Mouse (Mus musculus) forebrain, embryonic 12.5 days (tissue): ENCODE data around the gene Lpin3. TPM values are rescaled to one million over a fixed set of nuclear protein-coding genes. Genes with fewer than 3 reads are reported as not detected.

Experiments used
- ATAC-seq: fragments of 200-750 bp; cut with Nextera tagmentation; 2 replicates; pipeline ENCODE4 v1.8.0; 2017; ENCODE audit warnings: moderate TSS enrichment; ENCODE audit not compliant: low FRiP score
- H3K27ac ChIP-seq: fragments of 300-500 bp; sonication (generic); 2 replicates; pipeline ENCODE4 v1.5.1; 2016; ENCODE audit warnings: mild to moderate bottlenecking
- H3K27me3 ChIP-seq: fragments of 300-500 bp; sonication (generic); 2 replicates; pipeline ENCODE4 v1.6.1; 2016; ENCODE audit warnings: mild to moderate bottlenecking
- H3K36me3 ChIP-seq: fragments of 300-500 bp; sonication (generic); replicated peaks from 2 replicates; pipeline ENCODE4 v1.6.1; 2016; ENCODE audit warnings: mild to moderate bottlenecking
- H3K4me1 ChIP-seq: fragments of 300-500 bp; sonication (generic); 2 replicates; pipeline ENCODE4 v1.6.1; 2016
- H3K4me2 ChIP-seq: fragments of 300-500 bp; sonication (generic); 2 replicates; pipeline ENCODE4 v1.6.1; 2016; ENCODE audit warnings: mild to moderate bottlenecking, moderate library complexity
- H3K4me3 ChIP-seq: fragments of 300-500 bp; sonication (generic); replicated peaks from 2 replicates; pipeline ENCODE4 v1.5.1; 2016; ENCODE audit warnings: mild to moderate bottlenecking
- H3K9ac ChIP-seq: fragments of 300-500 bp; sonication (generic); 2 replicates; pipeline ENCODE4 v1.6.1; 2016; ENCODE audit warnings: mild to moderate bottlenecking
- H3K9me3 ChIP-seq: fragments of 300-500 bp; sonication (generic); 2 replicates; pipeline ENCODE4 v1.6.1; 2016
- WGBS: fragments of 180-500 bp; shearing (Covaris S2); methylation state at CpG from one replicate; pipeline ENCODE4 v1.1.7; 2016; 5-methylcytosine and 5-hydroxymethylcytosine counted together
- polyA plus RNA-seq: library from polyadenylated mRNA; unstranded; fragments of >200 nt; fragmentation: Nextera tagmentation; extraction: Ambion mirVana; gene quantifications from 2 replicates; pipeline ENCODE4 v1.2.1, GENCODE M21; 2016

Gene Lpin3
- polyA plus RNA-seq, 1 experiment from 2014 or later: 0.28 TPM

- ATAC-seq: no peak
- Histone ChIP-seq H3K4me2 (no peak overlapping the region), H3K27me3 (peaks cover 35% of the 10 kb centered on the region), H3K9ac (no peak overlapping the region), H3K9me3 (no peaks in the 10 kb centered on the region), H3K4me1 (peaks cover 29% of the 10 kb centered on the region), H3K27ac (no peak overlapping the region), H3K36me3 (no peaks in the 10 kb centered on the region), H3K4me3 (no peak overlapping the region)
- 92% methylated on average over 3 of the region's 3 CpGs for WGBS
Measured at GRCm38 (mm10) chr2:160917313-160917712, 36.8 kb downstream of the Lpin3 start.

GRCm38 (mm10) chr2:160918154-160918929 lies 37.9 kb downstream of the Lpin3 start:
- Histone ChIP-seq H3K4me2 (no peak overlapping the region), H3K9me3 (no peaks in the 10 kb centered on the region), H3K9ac (0 out of 2 replicates have a peak overlapping the region, but pooled peaks have one; percentile 7), H3K27ac (0 out of 2 replicates have a peak overlapping the region, but pooled peaks have one; percentile 26), H3K4me1 (peaks cover 24% of the 10 kb centered on the region), H3K36me3 (no peaks in the 10 kb centered on the region), H3K4me3 (no peak overlapping the region), H3K27me3 (peaks cover 25% of the 10 kb centered on the region)
- 43% methylated on average over 8 of the region's 8 CpGs for WGBS
- ATAC-seq: peak; percentile 56

GRCm38 (mm10) chr2:160918930-160919215 lies 38.4 kb downstream of the Lpin3 start:
- Histone ChIP-seq H3K27me3 (peaks cover 21% of the 10 kb centered on the region), H3K27ac (0 out of 2 replicates have a peak overlapping the region, but pooled peaks have one; percentile 26), H3K4me1 (peaks cover 24% of the 10 kb centered on the region), H3K4me2 (no peak overlapping the region), H3K9me3 (no peaks in the 10 kb centered on the region), H3K9ac (0 out of 2 replicates have a peak overlapping the region, but pooled peaks have one; percentile 7), H3K4me3 (no peak overlapping the region), H3K36me3 (no peaks in the 10 kb centered on the region)
- no peak for ATAC-seq
- WGBS: 74% methylated on average over 2 of the region's 2 CpGs

- Histone ChIP-seq H3K4me1 (peaks cover 24% of the 10 kb centered on the region), H3K36me3 (no peaks in the 10 kb centered on the region), H3K4me2 (no peak overlapping the region), H3K27me3 (no peaks in the 10 kb centered on the region), H3K9me3 (no peaks in the 10 kb centered on the region), H3K27ac (no peak overlapping the region), H3K9ac (no peak overlapping the region), H3K4me3 (no peak overlapping the region)
- ATAC-seq: no peak
- 74% methylated on average over 6 of the region's 7 CpGs for WGBS
Measured at GRCm38 (mm10) chr2:160921285-160921684, 40.8 kb downstream of the Lpin3 start.

- Histone ChIP-seq H3K4me1 (no peaks in the 10 kb centered on the region), H3K9me3 (no peaks in the 10 kb centered on the region), H3K27me3 (no peaks in the 10 kb centered on the region), H3K4me2 (no peak overlapping the region), H3K9ac (no peak overlapping the region), H3K27ac (no peak overlapping the region), H3K4me3 (no peak overlapping the region), H3K36me3 (no peaks in the 10 kb centered on the region)
- ATAC-seq: no peak
- WGBS: 82% methylated on average over 9 of the region's 9 CpGs
Measured at GRCm38 (mm10) chr2:160925203-160925602, 44.7 kb downstream of the Lpin3 start.

GRCm38 (mm10) chr2:160931378-160931777 lies 50.9 kb downstream of the Lpin3 start:
- no peak for ATAC-seq
- no peaks in the 10 kb centered on the region for H3K36me3 ChIP-seq
- no peak overlapping the region for H3K4me2 ChIP-seq
- H3K9me3 ChIP-seq: peaks cover 7% of the 10 kb centered on the region; the same call in 1 of the 2 replicates
- no peaks in the 10 kb centered on the region for H3K27me3 ChIP-seq
- no peak overlapping the region for H3K9ac ChIP-seq
- H3K27ac ChIP-seq: no peak overlapping the region
- no peaks in the 10 kb centered on the region for H3K4me1 ChIP-seq
- 95% methylated on average over 5 of the region's 5 CpGs for WGBS
- H3K4me3 ChIP-seq: no peak overlapping the region

GRCm38 (mm10) chr2:160932325-160932724 lies 51.9 kb downstream of the Lpin3 start:
- Histone ChIP-seq H3K36me3 (no peaks in the 10 kb centered on the region), H3K4me2 (no peak overlapping the region), H3K9ac (no peak overlapping the region), H3K9me3 (peaks cover 7% of the 10 kb centered on the region; the same call in 1 of the 2 replicates), H3K4me3 (no peak overlapping the region), H3K4me1 (no peaks in the 10 kb centered on the region), H3K27ac (no peak overlapping the region), H3K27me3 (no peaks in the 10 kb centered on the region)
- WGBS: 67% methylated on average over 8 of the region's 8 CpGs
- ATAC-seq: no peak

- peaks cover 7% of the 10 kb centered on the region; the same call in 1 of the 2 replicates for H3K9me3 ChIP-seq
- H3K9ac ChIP-seq: no peak overlapping the region
- H3K36me3 ChIP-seq: no peaks in the 10 kb centered on the region
- H3K4me2 ChIP-seq: no peak overlapping the region
- H3K27ac ChIP-seq: no peak overlapping the region
- H3K4me1 ChIP-seq: no peaks in the 10 kb centered on the region
- ATAC-seq: no peak
- H3K4me3 ChIP-seq: no peak overlapping the region
- WGBS: 79% methylated on average over 3 of the region's 3 CpGs
- H3K27me3 ChIP-seq: no peaks in the 10 kb centered on the region
Measured at GRCm38 (mm10) chr2:160932981-160933380, 52.5 kb downstream of the Lpin3 start.

GRCm38 (mm10) chr2:160933890-160934289 lies 53.4 kb downstream of the Lpin3 start:
- Histone ChIP-seq H3K4me2 (no peak overlapping the region), H3K27me3 (no peaks in the 10 kb centered on the region), H3K4me1 (no peaks in the 10 kb centered on the region), H3K27ac (no peak overlapping the region), H3K36me3 (no peaks in the 10 kb centered on the region), H3K4me3 (no peak overlapping the region), H3K9ac (no peak overlapping the region), H3K9me3 (peaks cover 7% of the 10 kb centered on the region; the same call in 1 of the 2 replicates)
- WGBS: 65% methylated on average over 5 of the region's 5 CpGs
- ATAC-seq: no peak

- Histone ChIP-seq H3K9ac (no peak overlapping the region), H3K27ac (no peak overlapping the region), H3K4me2 (no peak overlapping the region), H3K4me3 (no peak overlapping the region), H3K36me3 (no peaks in the 10 kb centered on the region), H3K27me3 (no peaks in the 10 kb centered on the region), H3K4me1 (no peaks in the 10 kb centered on the region), H3K9me3 (peaks cover 7% of the 10 kb centered on the region; the same call in 1 of the 2 replicates)
- WGBS: 83% methylated on average over 4 of the region's 4 CpGs
- no peak for ATAC-seq
Measured at GRCm38 (mm10) chr2:160934451-160934850, 54.0 kb downstream of the Lpin3 start.

GRCm38 (mm10) chr2:160940930-160941709 lies 60.6 kb downstream of the Lpin3 start:
- no peak for ATAC-seq
- 78% methylated on average over 17 of the region's 17 CpGs for WGBS

GRCm38 (mm10) chr2:160942443-160942842 lies 62.0 kb downstream of the Lpin3 start:
- no peak overlapping the region for H3K4me2 ChIP-seq
- WGBS: 73% methylated on average over 3 of the region's 3 CpGs
- H3K27ac ChIP-seq: no peak overlapping the region
- H3K27me3 ChIP-seq: no peaks in the 10 kb centered on the region
- H3K9me3 ChIP-seq: no peaks in the 10 kb centered on the region
- no peak overlapping the region for H3K9ac ChIP-seq
- peaks cover 20% of the 10 kb centered on the region for H3K36me3 ChIP-seq
- H3K4me3 ChIP-seq: no peak overlapping the region
- H3K4me1 ChIP-seq: no peaks in the 10 kb centered on the region; the same call in 1 of the 2 replicates
- 0 out of 2 replicates have a peak, but pooled peaks have one; percentile 17 for ATAC-seq

More at GRCm38 (mm10) chr2:160940930-160941709, 60.6 kb downstream of the Lpin3 start:
- Histone ChIP-seq H3K4me3 (no peak overlapping the region), H3K9ac (no peak overlapping the region), H3K27me3 (no peaks in the 10 kb centered on the region), H3K27ac (no peak overlapping the region), H3K36me3 (peaks cover 14% of the 10 kb centered on the region), H3K9me3 (no peaks in the 10 kb centered on the region), H3K4me1 (no peaks in the 10 kb centered on the region; the same call in 1 of the 2 replicates), H3K4me2 (no peak overlapping the region)
